Mouse (Mus musculus) heart, embryonic 15.5 days (tissue): ENCODE measurements around the gene Tssk2. TPM values are rescaled to one million over a fixed set of nuclear protein-coding genes. Genes with fewer than 3 reads are reported as not detected.

Experiments used
- ATAC-seq: fragments of 200-750 bp; cut with Nextera tagmentation; replicated peaks from 2 replicates; pipeline ENCODE4 v1.8.0; 2017; ENCODE audit warnings: low read depth, moderate TSS enrichment; ENCODE audit not compliant: insufficient number of reproducible peaks, insufficient read depth, low FRiP score
- H3K27ac ChIP-seq: fragments of 300-500 bp; sonication (generic); 2 replicates; pipeline ENCODE4 v1.5.1; 2015; ENCODE audit warnings: mild to moderate bottlenecking, inconsistent platforms
- H3K27me3 ChIP-seq: fragments of 300-500 bp; sonication (generic); 2 replicates; pipeline ENCODE4 v1.6.1; 2015; ENCODE audit warnings: inconsistent platforms
- H3K36me3 ChIP-seq: fragments of 300-500 bp; sonication (generic); 2 replicates; pipeline ENCODE4 v1.6.1; 2015; ENCODE audit warnings: mild to moderate bottlenecking, inconsistent platforms
- H3K4me1 ChIP-seq: fragments of 300-500 bp; sonication (generic); replicated peaks from 2 replicates; pipeline ENCODE4 v1.6.1; 2015; ENCODE audit warnings: inconsistent platforms
- H3K4me2 ChIP-seq: fragments of 300-500 bp; sonication (generic); 2 replicates; pipeline ENCODE4 v1.6.1; 2015; ENCODE audit warnings: inconsistent platforms, mild to moderate bottlenecking, moderate library complexity
- H3K4me3 ChIP-seq: fragments of 300-500 bp; sonication (generic); 2 replicates; pipeline ENCODE4 v1.5.1; 2015; ENCODE audit warnings: mild to moderate bottlenecking, inconsistent platforms
- H3K9ac ChIP-seq: fragments of 300-500 bp; sonication (generic); 2 replicates; pipeline ENCODE4 v1.6.1; 2015; ENCODE audit warnings: mild to moderate bottlenecking, inconsistent platforms
- H3K9me3 ChIP-seq: fragments of 300-500 bp; sonication (generic); replicated peaks from 2 replicates; pipeline ENCODE4 v1.6.1; 2016; ENCODE audit warnings: inconsistent platforms
- WGBS: fragments of 180-500 bp; shearing (Covaris S2); methylation state at CpG from one replicate; pipeline ENCODE4 v1.1.7; 2015; ENCODE audit warnings: mixed read lengths; 5-methylcytosine and 5-hydroxymethylcytosine counted together
- polyA plus RNA-seq: library from polyadenylated mRNA; unstranded; fragments of >200 nt; fragmentation: Nextera tagmentation; extraction: Ambion mirVana; gene quantifications from 2 replicates; pipeline ENCODE4 v1.2.1, GENCODE M21; 2015

The Tssk2 gene
- polyA plus RNA-seq, 1 experiment from 2014 or later, result not detected

GRCm38 (mm10) chr16:17929631-17930030, 31.2 kb downstream of the Tssk2 start:
- Histone ChIP-seq H3K9ac (no peak overlapping the region), H3K4me3 (no peak overlapping the region), H3K9me3 (no peaks in the 10 kb centered on the region), H3K4me2 (no peak overlapping the region), H3K4me1 (peaks cover 18% of the 10 kb centered on the region), H3K27me3 (no peaks in the 10 kb centered on the region), H3K27ac (no peak overlapping the region), H3K36me3 (peaks cover 5% of the 10 kb centered on the region; the same call in 1 of the 2 replicates)
- no peak for ATAC-seq
- 77% methylated on average over 2 of the region's 2 CpGs for WGBS

DNA sequence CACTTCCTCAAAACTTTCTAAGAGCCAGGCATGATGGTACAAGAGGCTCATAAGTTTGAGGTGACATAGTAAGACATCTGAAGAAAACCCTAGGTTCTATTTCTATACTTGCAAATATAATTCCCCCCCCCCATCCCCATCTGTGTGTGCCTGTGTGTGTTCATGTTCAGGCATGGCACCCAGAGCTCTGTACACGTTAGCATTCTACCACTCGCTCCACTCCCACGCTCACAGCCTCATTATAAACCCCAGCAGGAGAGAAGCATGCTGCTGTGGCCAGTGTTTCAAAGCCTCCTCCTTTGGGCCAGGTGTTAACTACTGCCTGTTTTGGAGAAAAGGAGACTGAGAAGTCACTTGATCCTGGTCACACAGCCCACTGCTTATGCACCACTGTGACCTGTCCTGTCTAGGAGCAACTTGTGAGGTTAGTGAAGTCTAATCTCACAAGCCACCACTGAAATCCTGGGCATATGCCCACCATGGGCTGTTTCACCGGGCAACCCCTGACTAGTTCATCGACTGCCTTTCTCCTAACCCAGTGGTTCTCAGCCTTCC, 33.5 kb downstream of the Tssk2 start:
- Histone ChIP-seq H3K9ac (no peak overlapping the region), H3K4me1 (peaks cover 13% of the 10 kb centered on the region), H3K27me3 (peaks cover 13% of the 10 kb centered on the region), H3K36me3 (no peaks in the 10 kb centered on the region), H3K4me2 (no peak overlapping the region), H3K4me3 (no peak overlapping the region), H3K9me3 (no peaks in the 10 kb centered on the region), H3K27ac (no peak overlapping the region)
- 75% methylated on average over 5 of the region's 5 CpGs for WGBS
- ATAC-seq, result no peak

DNA sequence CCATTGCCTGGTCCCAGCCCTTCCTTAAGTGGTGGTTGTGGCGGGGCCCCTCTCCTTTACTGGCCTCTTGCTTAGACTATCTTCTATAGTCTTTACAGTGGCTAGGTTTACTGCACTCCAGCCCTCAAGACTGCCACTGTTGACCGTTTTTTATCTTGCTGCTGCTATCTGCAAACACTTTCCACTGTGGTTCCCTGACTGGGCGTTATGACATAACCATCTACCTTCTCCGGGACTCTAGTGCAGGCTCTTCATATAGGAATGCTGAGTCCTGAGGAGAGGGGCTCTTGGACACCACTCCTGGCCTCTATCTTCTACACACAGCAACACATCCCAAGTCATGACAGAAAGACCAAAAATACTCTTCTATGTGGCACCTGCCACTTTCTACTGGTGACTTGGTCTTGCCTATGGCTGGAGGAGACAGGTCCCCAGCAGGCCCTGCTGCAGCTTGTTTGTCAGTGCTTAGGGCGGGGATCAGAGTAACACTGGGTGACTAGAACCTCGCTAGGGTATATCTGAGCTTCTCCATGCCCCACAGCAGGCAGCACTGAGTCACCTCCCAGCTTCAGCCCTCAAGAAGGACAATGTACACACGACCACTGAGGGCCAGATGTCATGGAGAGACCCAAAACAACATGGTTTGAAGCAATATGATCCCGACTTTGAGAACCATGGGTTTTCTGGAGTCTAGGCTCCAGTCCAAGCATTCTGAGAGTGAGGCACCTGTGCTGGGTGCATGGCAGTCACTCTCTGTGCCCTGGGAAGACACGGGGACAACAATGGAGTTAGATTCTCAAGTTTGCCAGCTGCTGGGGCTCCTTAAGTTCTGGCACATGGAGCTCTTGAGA, 35.4 kb downstream of the Tssk2 start:
- Histone ChIP-seq H3K4me1 (peaks cover 2% of the 10 kb centered on the region), H3K27ac (no peak overlapping the region), H3K4me3 (no peak overlapping the region), H3K9ac (no peak overlapping the region), H3K9me3 (no peaks in the 10 kb centered on the region), H3K4me2 (no peak overlapping the region), H3K27me3 (peaks cover 25% of the 10 kb centered on the region), H3K36me3 (no peaks in the 10 kb centered on the region)
- 58% methylated on average over 9 of the region's 9 CpGs for WGBS
- ATAC-seq, result no peak

DNA sequence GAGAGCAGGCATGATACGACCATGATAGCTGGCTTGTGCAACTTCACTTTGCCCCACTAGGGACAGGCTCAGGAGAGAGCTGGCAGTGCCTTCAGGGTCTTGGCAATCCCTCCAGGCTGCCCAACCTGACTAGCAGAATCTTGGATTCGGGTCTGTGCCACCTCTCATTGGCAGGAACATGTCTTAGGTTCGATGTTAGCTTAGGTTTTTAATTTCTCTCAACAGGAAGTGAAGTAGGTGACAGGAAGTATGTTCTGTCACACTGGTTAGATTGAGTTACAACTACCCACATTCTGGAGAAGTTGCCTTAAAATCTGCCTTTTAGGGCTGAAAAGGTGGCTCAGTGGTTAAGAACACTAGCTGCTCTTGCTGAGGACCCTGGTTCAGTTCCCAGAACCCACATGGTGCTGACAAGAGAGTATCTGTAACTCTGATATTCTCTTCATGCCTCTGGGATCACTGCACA, 36.0 kb downstream of the Tssk2 start:
- no peak for ATAC-seq
- Histone ChIP-seq H3K27ac (no peak overlapping the region), H3K27me3 (peaks cover 25% of the 10 kb centered on the region), H3K36me3 (no peaks in the 10 kb centered on the region), H3K4me2 (no peak overlapping the region), H3K9ac (no peak overlapping the region), H3K9me3 (no peaks in the 10 kb centered on the region), H3K4me3 (no peak overlapping the region), H3K4me1 (no peaks in the 10 kb centered on the region; the same call in 1 of the 2 replicates)
- WGBS, result 52% methylated on average over 3 of the region's 3 CpGs

GRCm38 (mm10) chr16:17936776-17937175, 38.3 kb downstream of the Tssk2 start:
- H3K9ac ChIP-seq, result no peak overlapping the region
- no peak for ATAC-seq
- H3K9me3 ChIP-seq, result no peaks in the 10 kb centered on the region
- H3K36me3 ChIP-seq, result no peaks in the 10 kb centered on the region
- 66% methylated on average over 10 of the region's 10 CpGs for WGBS
- H3K27ac ChIP-seq, result no peak overlapping the region
- no peak overlapping the region for H3K4me2 ChIP-seq
- no peaks in the 10 kb centered on the region; the same call in 1 of the 2 replicates for H3K4me1 ChIP-seq
- peaks cover 25% of the 10 kb centered on the region for H3K27me3 ChIP-seq
- H3K4me3 ChIP-seq, result no peak overlapping the region

GRCm38 (mm10) chr16:17938187-17938586, 39.8 kb downstream of the Tssk2 start:
- WGBS, result 55% methylated on average over 7 of the region's 7 CpGs

DNA sequence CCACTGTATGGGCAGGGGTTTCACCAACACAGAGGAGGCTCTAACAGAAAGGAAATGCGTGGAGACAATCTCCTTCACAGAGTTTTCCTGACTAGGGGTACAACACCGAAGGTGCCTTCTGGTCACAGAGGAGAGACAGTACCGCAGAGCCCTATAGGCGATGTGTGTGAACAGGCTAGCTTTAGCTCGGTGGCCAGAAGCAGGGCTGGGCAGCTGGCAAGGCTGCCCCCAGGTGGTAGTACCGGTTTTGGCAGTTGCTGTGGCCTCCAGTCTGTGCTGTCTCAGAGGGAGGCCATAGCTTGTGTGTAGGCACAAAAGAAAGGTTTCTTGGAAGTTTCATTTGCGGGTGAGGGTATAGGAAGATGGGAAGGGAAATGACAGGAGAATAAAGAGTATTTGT, 40.4 kb downstream of the Tssk2 start:
- Histone ChIP-seq H3K4me3 (no peak overlapping the region), H3K9ac (no peak overlapping the region), H3K4me2 (no peak overlapping the region), H3K9me3 (no peaks in the 10 kb centered on the region), H3K36me3 (no peaks in the 10 kb centered on the region), H3K27me3 (peaks cover 25% of the 10 kb centered on the region), H3K27ac (no peak overlapping the region), H3K4me1 (no peaks in the 10 kb centered on the region; the same call in 1 of the 2 replicates)
- ATAC-seq, result peak; percentile 75; the same call in 1 of the 2 replicates
- 8% methylated on average over 7 of the region's 7 CpGs for WGBS

More at GRCm38 (mm10) chr16:17938187-17938586, 39.8 kb downstream of the Tssk2 start:
- H3K4me2 ChIP-seq, result no peak overlapping the region
- no peak overlapping the region for H3K27ac ChIP-seq
- ATAC-seq, result no peak
- H3K4me1 ChIP-seq, result no peaks in the 10 kb centered on the region; the same call in 1 of the 2 replicates
- H3K27me3 ChIP-seq, result peaks cover 25% of the 10 kb centered on the region
- H3K9ac ChIP-seq, result no peak overlapping the region
- H3K9me3 ChIP-seq, result no peaks in the 10 kb centered on the region
- H3K36me3 ChIP-seq, result no peaks in the 10 kb centered on the region
- no peak overlapping the region for H3K4me3 ChIP-seq

- Histone ChIP-seq H3K4me3 (no peak overlapping the region), H3K9ac (no peak overlapping the region), H3K9me3 (no peaks in the 10 kb centered on the region), H3K27ac (no peak overlapping the region), H3K27me3 (peaks cover 25% of the 10 kb centered on the region), H3K36me3 (no peaks in the 10 kb centered on the region), H3K4me2 (no peak overlapping the region), H3K4me1 (no peaks in the 10 kb centered on the region; the same call in 1 of the 2 replicates)
- WGBS, result 39% methylated on average over 9 of the region's 9 CpGs
- ATAC-seq, result no peak
These were observed 40.9 kb downstream of the Tssk2 start for GRCm38 (mm10) chr16:17939255-17939751.

- 60% methylated on average over 8 of the region's 8 CpGs for WGBS
- no peak overlapping the region for H3K27ac ChIP-seq
These were observed 45.0 kb downstream of the Tssk2 start for GRCm38 (mm10) chr16:17943466-17943865.

GRCm38 (mm10) chr16:17945081-17945831, 46.8 kb downstream of the Tssk2 start:
- Histone ChIP-seq H3K4me3 (no peak overlapping the region), H3K4me2 (no peak overlapping the region), H3K36me3 (no peaks in the 10 kb centered on the region), H3K27ac (no peak overlapping the region), H3K9me3 (no peaks in the 10 kb centered on the region), H3K27me3 (0 out of 2 replicates have a peak, but pooled peaks cover 3% of the 10 kb centered on the region), H3K4me1 (no peaks in the 10 kb centered on the region), H3K9ac (no peak overlapping the region)
- no peak for ATAC-seq
- WGBS, result 49% methylated on average over 7 of the region's 7 CpGs

More at GRCm38 (mm10) chr16:17943466-17943865, 45.0 kb downstream of the Tssk2 start:
- Histone ChIP-seq H3K4me3 (no peak overlapping the region), H3K27me3 (0 out of 2 replicates have a peak, but pooled peaks cover 3% of the 10 kb centered on the region), H3K9ac (no peak overlapping the region), H3K9me3 (no peaks in the 10 kb centered on the region), H3K36me3 (no peaks in the 10 kb centered on the region), H3K4me2 (no peak overlapping the region), H3K4me1 (no peaks in the 10 kb centered on the region)
- ATAC-seq, result no peak

DNA sequence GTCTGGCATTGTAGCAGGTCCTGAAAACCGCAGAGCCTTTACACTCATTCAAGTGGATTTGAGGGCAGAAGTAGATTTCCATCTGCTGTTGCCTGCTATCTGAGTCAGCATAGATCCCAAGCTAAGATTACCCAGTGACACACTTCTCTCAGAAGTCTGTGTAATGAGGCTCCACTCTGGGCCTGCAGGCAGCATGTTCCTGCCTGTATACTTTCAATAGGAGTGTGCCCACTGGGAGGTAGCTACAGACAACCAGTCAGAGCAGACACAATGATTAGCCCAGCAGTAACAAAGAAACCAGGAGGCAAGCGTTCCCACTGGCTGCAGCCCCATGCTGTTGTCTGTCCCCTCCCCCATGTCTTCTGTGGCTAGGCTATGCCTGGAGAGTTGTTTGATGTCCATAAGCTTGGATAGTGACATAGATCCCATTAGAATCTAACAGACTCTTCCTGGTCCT, 51.0 kb downstream of the Tssk2 start:
- H3K36me3 ChIP-seq, result no peaks in the 10 kb centered on the region
- ATAC-seq, result no peak

More for the DNA sequence above, 51.0 kb downstream of the Tssk2 start:
- H3K4me1 ChIP-seq, result no peaks in the 10 kb centered on the region
- 0 out of 2 replicates have a peak, but pooled peaks cover 3% of the 10 kb centered on the region for H3K27me3 ChIP-seq
- H3K9me3 ChIP-seq, result no peaks in the 10 kb centered on the region
- WGBS, result 37% methylated on average over 2 of the region's 2 CpGs
- H3K27ac ChIP-seq, result no peak overlapping the region
- no peak overlapping the region for H3K4me3 ChIP-seq
- H3K9ac ChIP-seq, result no peak overlapping the region
- no peak overlapping the region for H3K4me2 ChIP-seq
